Comparison of ENCODE assay signal across 27 mouse cellular contexts in genomic region chr13:30065520-30065919, GRCm38 (mm10).
DNase-seq lines count a peak whose midpoint lies in the region; ATAC-seq lines count a peak whose summit lies in the region.
"Had no signal": no experiment of that assay in that cellular context is flagged by ENCODE, and none has a peak within 500 bp of the region (broad histone marks: within the 10 kb centered on the region; RNA-seq: fewer than 3 reads in every experiment).

No protein-coding gene starts in this region.

- no peak overlapping the region for H3K4me3 ChIP-seq in midbrain, embryonic 11.5 days (ENCODE audit: low read depth, low read length)
- no peak overlapping the region for H3K4me3 ChIP-seq in midbrain, embryonic 14.5 days (replicated peaks; ENCODE audit: low read depth, low read length)
- H3K4me3 ChIP-seq: embryonic facial prominence, embryonic 13.5 days; embryonic facial prominence, embryonic 15.5 days; erythroblast, embryonic 14.5 days; forebrain, embryonic 10.5 days; forebrain, embryonic 12.5 days had no signal

- no peaks in the 10 kb centered on the region for H3K36me3 ChIP-seq in midbrain, embryonic 11.5 days (ENCODE audit: control insufficient read depth, insufficient read depth, low read length)
- H3K36me3 ChIP-seq in midbrain, embryonic 14.5 days (ENCODE audit: control insufficient read depth, insufficient read depth, low read length): no peaks in the 10 kb centered on the region
- H3K36me3 ChIP-seq: embryonic facial prominence, embryonic 13.5 days; embryonic facial prominence, embryonic 15.5 days; forebrain, embryonic 10.5 days; forebrain, embryonic 12.5 days; G1E had no signal

- peak; percentile 56 for DNase-seq in midbrain, embryonic 11.5 days (ENCODE audit: low spot score, missing footprints)
- no peak for DNase-seq in midbrain, embryonic 14.5 days
- DNase-seq in ES-CJ7 (ENCODE audit: low read depth, low spot score): peak; percentile 80
- peak; percentile 73 for DNase-seq in R1 (ENCODE audit: low read depth, low spot score)
- DNase-seq in ZHBTc4 (ENCODE audit: low read depth, low spot score): peak; percentile 81
- DNase-seq in lung, postnatal 4 days: no peak
- no peak for DNase-seq in lung, adult 18-20 months
- DNase-seq in lung, postnatal 10 days: no peak
- DNase-seq: adrenal gland, adult 2 months; adrenal gland, postnatal 10 days; adrenal gland, postnatal 25 days; cerebellum, adult 11 months; cerebellum, adult 18-20 months; cerebellum, adult 8-10 months; cerebellum, adult 9-11 months; cerebellum, postnatal 14 days; cerebellum, postnatal 36 days; embryo, embryonic 11 days had no signal

- no peak overlapping the region for H3K9ac ChIP-seq in midbrain, embryonic 11.5 days (ENCODE audit: low read length)
- no peak overlapping the region for H3K9ac ChIP-seq in midbrain, embryonic 14.5 days (replicated peaks; ENCODE audit: low read length)
- H3K9ac ChIP-seq: embryonic facial prominence, embryonic 13.5 days; embryonic facial prominence, embryonic 15.5 days; forebrain, embryonic 12.5 days had no signal

- H3K9me3 ChIP-seq in midbrain, embryonic 11.5 days (ENCODE audit: control insufficient read depth, low read length): no peaks in the 10 kb centered on the region
- no peaks in the 10 kb centered on the region for H3K9me3 ChIP-seq in midbrain, embryonic 14.5 days (ENCODE audit: control insufficient read depth, low read length)
- H3K9me3 ChIP-seq: embryonic facial prominence, embryonic 13.5 days; embryonic facial prominence, embryonic 15.5 days; forebrain, embryonic 10.5 days; forebrain, embryonic 12.5 days; G1E had no signal

- no peak overlapping the region for H3K4me2 ChIP-seq in midbrain, embryonic 11.5 days
- H3K4me2 ChIP-seq in midbrain, embryonic 14.5 days (ENCODE audit: low read length): no peak overlapping the region
- H3K4me2 ChIP-seq: embryonic facial prominence, embryonic 13.5 days; embryonic facial prominence, embryonic 15.5 days; forebrain, embryonic 12.5 days had no signal

- no peak overlapping the region for H3K27ac ChIP-seq in midbrain, embryonic 11.5 days (ENCODE audit: low read depth, low read length)
- no peak overlapping the region for H3K27ac ChIP-seq in midbrain, embryonic 14.5 days (replicated peaks; ENCODE audit: low read depth, low read length)
- H3K27ac ChIP-seq: embryonic facial prominence, embryonic 13.5 days; embryonic facial prominence, embryonic 15.5 days; forebrain, embryonic 10.5 days; forebrain, embryonic 12.5 days had no signal

- no peak for ATAC-seq in midbrain, embryonic 11.5 days (ENCODE audit: low FRiP score)
- no peak for ATAC-seq in midbrain, embryonic 14.5 days (ENCODE audit: low FRiP score, low TSS enrichment)
- ATAC-seq: forebrain, embryonic 14.5 days; forebrain, embryonic 16.5 days; Patski had no signal

- no peaks in the 10 kb centered on the region for H3K27me3 ChIP-seq in midbrain, embryonic 11.5 days (ENCODE audit: control insufficient read depth, insufficient read depth, low read length)
- H3K27me3 ChIP-seq in midbrain, embryonic 14.5 days (ENCODE audit: control insufficient read depth, insufficient read depth, low read length): no peaks in the 10 kb centered on the region
- H3K27me3 ChIP-seq: embryonic facial prominence, embryonic 13.5 days; embryonic facial prominence, embryonic 15.5 days; forebrain, embryonic 12.5 days had no signal

- no peaks in the 10 kb centered on the region for H3K4me1 ChIP-seq in midbrain, embryonic 11.5 days (ENCODE audit: control insufficient read depth, insufficient read depth, low read length)
- H3K4me1 ChIP-seq in midbrain, embryonic 14.5 days (ENCODE audit: control insufficient read depth, insufficient read depth, low read length): no peaks in the 10 kb centered on the region
- H3K4me1 ChIP-seq: embryonic facial prominence, embryonic 13.5 days; forebrain, embryonic 12.5 days had no signal

- whole genome bisulfite sequencing in midbrain, embryonic 11.5 days: 44% methylated on average over 8 of the region's 8 CpGs
- WGBS in midbrain, embryonic 14.5 days: 35% methylated on average over 8 of the region's 8 CpGs

Comparison
In these comparisons a context has a peak if more than half of its experiments do, and no peak if none do; other contexts are left out.
1. DNase-seq: peak in midbrain, embryonic 11.5 days (single experiment), ES-CJ7 (single experiment), R1 (single experiment) and ZHBTc4 (single experiment); none in midbrain, embryonic 14.5 days (single experiment), lung, postnatal 4 days (0 of 2), lung, adult 18-20 months (0 of 2) and lung, postnatal 10 days (single experiment).